Mouse (Mus musculus) forebrain, embryonic 12.5 days (tissue): ENCODE data around the gene Gm20388. TPM values are rescaled to one million over a fixed set of nuclear protein-coding genes. Genes with fewer than 3 reads are reported as not detected.

Source experiments
- ATAC-seq: fragments of 200-750 bp; cut with Nextera tagmentation; 2 replicates; pipeline ENCODE4 v1.8.0; 2017; ENCODE audit warnings: moderate TSS enrichment; ENCODE audit not compliant: low FRiP score
- H3K27ac ChIP-seq: fragments of 300-500 bp; sonication (generic); 2 replicates; pipeline ENCODE4 v1.5.1; 2016; ENCODE audit warnings: mild to moderate bottlenecking
- H3K27me3 ChIP-seq: fragments of 300-500 bp; sonication (generic); 2 replicates; pipeline ENCODE4 v1.6.1; 2016; ENCODE audit warnings: mild to moderate bottlenecking
- H3K36me3 ChIP-seq: fragments of 300-500 bp; sonication (generic); replicated peaks from 2 replicates; pipeline ENCODE4 v1.6.1; 2016; ENCODE audit warnings: mild to moderate bottlenecking
- H3K4me1 ChIP-seq: fragments of 300-500 bp; sonication (generic); 2 replicates; pipeline ENCODE4 v1.6.1; 2016
- H3K4me2 ChIP-seq: fragments of 300-500 bp; sonication (generic); 2 replicates; pipeline ENCODE4 v1.6.1; 2016; ENCODE audit warnings: mild to moderate bottlenecking, moderate library complexity
- H3K4me3 ChIP-seq: fragments of 300-500 bp; sonication (generic); replicated peaks from 2 replicates; pipeline ENCODE4 v1.5.1; 2016; ENCODE audit warnings: mild to moderate bottlenecking
- H3K9ac ChIP-seq: fragments of 300-500 bp; sonication (generic); 2 replicates; pipeline ENCODE4 v1.6.1; 2016; ENCODE audit warnings: mild to moderate bottlenecking
- H3K9me3 ChIP-seq: fragments of 300-500 bp; sonication (generic); 2 replicates; pipeline ENCODE4 v1.6.1; 2016
- WGBS: fragments of 180-500 bp; shearing (Covaris S2); methylation state at CpG from one replicate; pipeline ENCODE4 v1.1.7; 2016; 5-methylcytosine and 5-hydroxymethylcytosine counted together
- polyA plus RNA-seq: library from polyadenylated mRNA; unstranded; fragments of >200 nt; fragmentation: Nextera tagmentation; extraction: Ambion mirVana; gene quantifications from 2 replicates; pipeline ENCODE4 v1.2.1, GENCODE M21; 2016

The Gm20388 gene
- polyA plus RNA-seq, 1 experiment from 2014 or later, result not detected

- ATAC-seq, result no peak
- Histone ChIP-seq H3K27ac (no peak overlapping the region), H3K9ac (no peak overlapping the region), H3K9me3 (no peaks in the 10 kb centered on the region), H3K4me3 (no peak overlapping the region), H3K36me3 (peaks cover 70% of the 10 kb centered on the region), H3K27me3 (no peaks in the 10 kb centered on the region), H3K4me1 (no peaks in the 10 kb centered on the region), H3K4me2 (no peak overlapping the region)
- WGBS, result 93% methylated on average over 8 of the region's 8 CpGs
These were observed 172.6 kb downstream of the Gm20388 start for GRCm38 (mm10) chr8:120083261-120083660.

GRCm38 (mm10) chr8:120084783-120085182 lies 174.1 kb downstream of the Gm20388 start:
- H3K4me2 ChIP-seq, result no peak overlapping the region
- no peak overlapping the region for H3K9ac ChIP-seq
- H3K27me3 ChIP-seq, result no peaks in the 10 kb centered on the region
- no peak for ATAC-seq
- H3K9me3 ChIP-seq, result no peaks in the 10 kb centered on the region
- WGBS, result 93% methylated on average over 8 of the region's 8 CpGs
- peaks cover 79% of the 10 kb centered on the region for H3K36me3 ChIP-seq
- H3K4me1 ChIP-seq, result no peaks in the 10 kb centered on the region
- no peak overlapping the region for H3K4me3 ChIP-seq
- no peak overlapping the region for H3K27ac ChIP-seq

- Histone ChIP-seq H3K9ac (no peak overlapping the region), H3K4me2 (no peak overlapping the region), H3K27me3 (no peaks in the 10 kb centered on the region), H3K4me3 (no peak overlapping the region), H3K9me3 (no peaks in the 10 kb centered on the region), H3K36me3 (peaks cover 88% of the 10 kb centered on the region), H3K27ac (no peak overlapping the region), H3K4me1 (no peaks in the 10 kb centered on the region)
- WGBS, result 88% methylated on average over 7 of the region's 7 CpGs
- no peak for ATAC-seq
These were observed 178.9 kb downstream of the Gm20388 start for GRCm38 (mm10) chr8:120089511-120089910.

- Histone ChIP-seq H3K27ac (no peak overlapping the region), H3K4me3 (no peak overlapping the region), H3K36me3 (peaks cover 76% of the 10 kb centered on the region), H3K9ac (no peak overlapping the region), H3K9me3 (no peaks in the 10 kb centered on the region), H3K4me2 (no peak overlapping the region), H3K4me1 (no peaks in the 10 kb centered on the region), H3K27me3 (no peaks in the 10 kb centered on the region)
- ATAC-seq, result no peak
- 94% methylated on average over 3 of the region's 3 CpGs for WGBS
These were observed 180.4 kb downstream of the Gm20388 start for GRCm38 (mm10) chr8:120091032-120091431.

- 96% methylated on average over 3 of the region's 3 CpGs for WGBS
- Histone ChIP-seq H3K4me1 (no peaks in the 10 kb centered on the region; the same call in 1 of the 2 replicates), H3K4me2 (no peak overlapping the region), H3K9ac (no peak overlapping the region), H3K27ac (no peak overlapping the region), H3K4me3 (no peak overlapping the region), H3K9me3 (no peaks in the 10 kb centered on the region), H3K36me3 (peaks cover 56% of the 10 kb centered on the region), H3K27me3 (no peaks in the 10 kb centered on the region)
- ATAC-seq, result no peak
These were observed 182.5 kb downstream of the Gm20388 start for GRCm38 (mm10) chr8:120093103-120093502.

- Histone ChIP-seq H3K27ac (no peak overlapping the region), H3K4me3 (no peak overlapping the region), H3K4me1 (peaks cover 5% of the 10 kb centered on the region), H3K9me3 (no peaks in the 10 kb centered on the region), H3K9ac (no peak overlapping the region), H3K36me3 (peaks cover 47% of the 10 kb centered on the region), H3K27me3 (no peaks in the 10 kb centered on the region), H3K4me2 (no peak overlapping the region)
- ATAC-seq, result no peak
- 89% methylated on average over 10 of the region's 10 CpGs for whole genome bisulfite sequencing
These were observed 184.2 kb downstream of the Gm20388 start for GRCm38 (mm10) chr8:120094801-120095200.

- Histone ChIP-seq H3K9me3 (no peaks in the 10 kb centered on the region), H3K27me3 (no peaks in the 10 kb centered on the region), H3K27ac (no peak overlapping the region), H3K4me2 (no peak overlapping the region), H3K4me3 (no peak overlapping the region), H3K4me1 (peaks cover 14% of the 10 kb centered on the region), H3K36me3 (peaks cover 30% of the 10 kb centered on the region), H3K9ac (no peak overlapping the region)
- no peak for ATAC-seq
- 77% methylated on average over 2 of the region's 2 CpGs for WGBS
These were observed 185.8 kb downstream of the Gm20388 start for GRCm38 (mm10) chr8:120096486-120096885.

GRCm38 (mm10) chr8:120100388-120101067 lies 189.9 kb downstream of the Gm20388 start:
- Histone ChIP-seq H3K36me3 (no peaks in the 10 kb centered on the region; the same call in 1 of the 2 replicates), H3K9ac (peak overlapping the region; percentile 85), H3K27ac (peak overlapping the region; percentile 92), H3K4me2 (peak overlapping the region; percentile 85), H3K4me1 (peaks cover 29% of the 10 kb centered on the region), H3K9me3 (no peaks in the 10 kb centered on the region), H3K27me3 (no peaks in the 10 kb centered on the region), H3K4me3 (peak overlapping the region; percentile 80)
- 6% methylated on average over 25 of the region's 25 CpGs for WGBS
- peak; percentile 27 for ATAC-seq

- H3K27me3 ChIP-seq, result no peaks in the 10 kb centered on the region
- no peaks in the 10 kb centered on the region; the same call in 1 of the 2 replicates for H3K36me3 ChIP-seq
- ATAC-seq, result peak; percentile 84
- H3K27ac ChIP-seq, result peak within 1 kb of the TSS; percentile 92
- peak within 1 kb of the TSS; percentile 85 for H3K4me2 ChIP-seq
- H3K4me3 ChIP-seq, result peak within 1 kb of the TSS; percentile 80
- under 1% methylated on average over 88 of the region's 88 CpGs for WGBS
- peak within 1 kb of the TSS; percentile 85 for H3K9ac ChIP-seq
- H3K9me3 ChIP-seq, result no peaks in the 10 kb centered on the region
- H3K4me1 ChIP-seq, result peaks cover 29% of the 10 kb centered on the region
These were observed 190.7 kb downstream of the Gm20388 start, which contains the start of gene Zdhhc7 for GRCm38 (mm10) chr8:120101068-120101972. TSS of gene Zdhhc7 (minus strand) at chr8:120101482.

- no peak for ATAC-seq
- no peak overlapping the region for H3K4me3 ChIP-seq
- no peak overlapping the region for H3K9ac ChIP-seq
- no peak overlapping the region for H3K4me2 ChIP-seq
- no peaks in the 10 kb centered on the region for H3K27me3 ChIP-seq
- H3K27ac ChIP-seq, result peak overlapping the region; percentile 25; the same call in 1 of the 2 replicates
- no peaks in the 10 kb centered on the region; the same call in 1 of the 2 replicates for H3K36me3 ChIP-seq
- 92% methylated on average over 9 of the region's 9 CpGs for WGBS
- H3K4me1 ChIP-seq, result peaks cover 29% of the 10 kb centered on the region
- H3K9me3 ChIP-seq, result no peaks in the 10 kb centered on the region
These were observed 193.3 kb downstream of the Gm20388 start for GRCm38 (mm10) chr8:120103916-120104315.

GRCm38 (mm10) chr8:120104721-120105272 lies 194.2 kb downstream of the Gm20388 start:
- ATAC-seq, result no peak
- Histone ChIP-seq H3K36me3 (no peaks in the 10 kb centered on the region; the same call in 1 of the 2 replicates), H3K27ac (no peak overlapping the region; the same call in 1 of the 2 replicates), H3K9me3 (no peaks in the 10 kb centered on the region), H3K9ac (no peak overlapping the region), H3K4me1 (peaks cover 25% of the 10 kb centered on the region), H3K4me3 (no peak overlapping the region), H3K4me2 (no peak overlapping the region), H3K27me3 (no peaks in the 10 kb centered on the region)
- WGBS, result 72% methylated on average over 9 of the region's 9 CpGs

GRCm38 (mm10) chr8:120109149-120109548 lies 198.5 kb downstream of the Gm20388 start:
- Histone ChIP-seq H3K27ac (no peak overlapping the region), H3K4me3 (no peak overlapping the region), H3K9ac (no peak overlapping the region), H3K36me3 (no peaks in the 10 kb centered on the region; the same call in 1 of the 2 replicates), H3K27me3 (peaks cover 1% of the 10 kb centered on the region; the same call in 1 of the 2 replicates), H3K4me2 (no peak overlapping the region), H3K9me3 (no peaks in the 10 kb centered on the region), H3K4me1 (peaks cover 10% of the 10 kb centered on the region)
- 67% methylated on average over 3 of the region's 3 CpGs for WGBS
- ATAC-seq, result no peak
